Mouse (Mus musculus): ENCODE measurements around the gene Wnt2b. TPM values are rescaled to one million over a fixed set of nuclear protein-coding genes. Genes with fewer than 3 reads are reported as not detected.

Gene Wnt2b
- total and polyA plus RNA-seq, 3 experiments, result 0.16 TPM; not detected in 2

DNA sequence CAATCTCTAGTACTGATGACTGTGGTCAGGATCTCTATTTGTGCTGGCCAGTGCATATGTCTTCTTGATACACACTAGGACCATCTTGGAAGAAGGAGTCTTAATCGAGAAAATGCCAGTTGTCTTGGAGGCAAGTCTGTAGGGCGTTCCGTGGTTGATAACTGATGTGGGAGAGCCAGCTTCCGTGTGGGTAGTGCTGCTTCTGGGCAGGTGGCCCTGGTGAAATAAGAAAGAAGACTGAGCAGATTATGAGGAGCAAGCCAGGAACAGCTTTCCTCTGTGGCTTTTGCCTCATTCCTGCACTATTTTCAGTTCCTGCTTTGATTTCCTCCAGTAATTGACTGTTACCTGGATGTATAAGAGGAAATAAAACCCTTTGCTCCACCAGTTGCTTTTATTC, 56.3 kb downstream of the Wnt2b start:
- Histone ChIP-seq H3K9ac (ENCODE audit: insufficient read depth, low read depth) (no peak overlapping the region), H3K27ac (ENCODE audit: insufficient read depth, low read depth) (no peak overlapping the region), H3K9me3 (replicated peaks; ENCODE audit: low read length) (no peaks in the 10 kb centered on the region), H3K4me1 (ENCODE audit: control insufficient read depth in 1 of 2, insufficient read depth in 2 of 2) (no peaks in the 10 kb centered on the region), H3K4me3 (replicated peaks in 1 of 3; ENCODE audit: low read depth in 2 of 3, low read length in 2 of 3, poor library complexity in 1 of 3) (no peak overlapping the region), H3K36me3 (replicated peaks in 1 of 2; ENCODE audit: control insufficient read depth in 1 of 2, insufficient read depth in 1 of 2, low read length in 1 of 2) (peaks cover 3 to 17% of the 10 kb centered on the region in 2 experiments), H3K4me2 (ENCODE audit: insufficient read depth, low read depth, poor library complexity, severe bottlenecking) (no peak overlapping the region), H3K79me2 (replicated peaks; ENCODE audit: control insufficient read depth, extremely low read depth, insufficient read depth, poor library complexity, severe bottlenecking) (no peaks in the 10 kb centered on the region), H3K27me3 (replicated peaks) (no peaks in the 10 kb centered on the region)
- TF ChIP-seq MYC (IDR thresholded peaks at IDR 0.05; ENCODE audit: low read depth, low read length), result no peak
- TF ChIP-seq CHD2 (IDR thresholded peaks at IDR 0.05; ENCODE audit: low read length), result no peak
- TF ChIP-seq TCF12 (IDR thresholded peaks at IDR 0.05; ENCODE audit: low read depth, low read length), result no peak
- TF ChIP-seq MXI1 (IDR thresholded peaks at IDR 0.05; ENCODE audit: low read depth, low read length), result no peak
- TF ChIP-seq UBTF (IDR thresholded peaks at IDR 0.05; ENCODE audit: low read depth, low read length), result no peak
- no peak for TF ChIP-seq BHLHE40 (IDR thresholded peaks at IDR 0.05; ENCODE audit: low read depth, low read length)
- TF ChIP-seq ETS1 (conservative IDR thresholded peaks at IDR 0.05; ENCODE audit: low read depth, low read length), result no peak
- no peak for TF ChIP-seq ZC3H11A (IDR thresholded peaks at IDR 0.05; ENCODE audit: low read depth, low read length)
- TF ChIP-seq RCOR1 (conservative IDR thresholded peaks at IDR 0.05; ENCODE audit: low read depth, low read length), result no peak
- TF ChIP-seq SMC3 (IDR thresholded peaks at IDR 0.05; ENCODE audit: low read depth, low read length), result no peak
- no peak for TF ChIP-seq PAX5 (IDR thresholded peaks at IDR 0.05; ENCODE audit: low read length)
- no peak for TF ChIP-seq NELFE (IDR thresholded peaks at IDR 0.05; ENCODE audit: low read depth, low read length)
- no peak for TF ChIP-seq MAFK (IDR thresholded peaks at IDR 0.05; ENCODE audit: insufficient replicate concordance, low read length)
- TF ChIP-seq CHD1 (IDR thresholded peaks at IDR 0.05; ENCODE audit: low read depth, low read length), result no peak
- no peak for TF ChIP-seq SIN3A (IDR thresholded peaks at IDR 0.05; ENCODE audit: low read length)
- no peak for TF ChIP-seq MEF2A (IDR thresholded peaks at IDR 0.05; ENCODE audit: borderline replicate concordance, low read depth, low read length)
- TF ChIP-seq TBP (conservative IDR thresholded peaks at IDR 0.05; ENCODE audit: low read depth, low read length), result no peak
- no peak for TF ChIP-seq JUN (IDR thresholded peaks at IDR 0.05; ENCODE audit: insufficient read depth, low read depth, low read length)
- no peak for TF ChIP-seq USF1 (IDR thresholded peaks at IDR 0.05; ENCODE audit: low read depth, low read length)
- dilution Hi-C loops (cut with MboI; ENCODE audit: extremely low pct_ligation_motif_present, extremely low pct_unique_long_range_greater_than_20kb, low sequenced_read_pairs), result no loop called here
- in situ Hi-C loops (cut with MboI; ENCODE audit: low pct_ligation_motif_present, low pct_unique_long_range_greater_than_20kb, low sequenced_read_pairs), result no loop called here
- no peak for DNase-seq (ENCODE audit: extremely low read depth)

DNA sequence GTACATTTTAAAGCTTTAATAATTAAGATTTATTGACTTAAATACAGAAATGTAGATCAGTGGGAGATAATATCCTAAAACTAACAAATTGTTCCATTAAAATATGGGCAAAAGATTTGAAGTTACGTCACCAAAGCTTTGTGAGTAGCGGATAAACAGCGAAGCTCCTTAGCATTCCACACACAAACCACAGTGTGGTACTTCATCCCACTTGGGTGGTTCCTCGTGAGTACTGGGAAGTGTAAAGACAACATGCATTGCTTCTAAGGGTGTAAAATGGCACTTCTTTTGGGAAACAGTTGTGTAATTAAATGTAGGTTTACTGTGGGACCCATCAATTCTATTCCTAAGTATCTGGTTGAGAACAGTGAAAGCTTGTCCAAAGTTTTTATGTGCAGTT, 60.6 kb downstream of the Wnt2b start:
- in situ Hi-C loops (cut with MboI; ENCODE audit: low pct_ligation_motif_present, low pct_unique_long_range_greater_than_20kb, low sequenced_read_pairs), result no loop called here
- H3K79me2 ChIP-seq (replicated peaks; ENCODE audit: control insufficient read depth, extremely low read depth, insufficient read depth, poor library complexity, severe bottlenecking), result no peaks in the 10 kb centered on the region
- no peak for DNase-seq (ENCODE audit: extremely low read depth)
- H3K27ac ChIP-seq (ENCODE audit: insufficient read depth, low read depth), result no peak overlapping the region
- no peak overlapping the region for H3K9ac ChIP-seq (ENCODE audit: insufficient read depth, low read depth)
- H3K36me3 ChIP-seq (replicated peaks in 1 of 2; ENCODE audit: control insufficient read depth in 1 of 2, insufficient read depth in 1 of 2, low read length in 1 of 2), result peaks cover 16 to 36% of the 10 kb centered on the region in 2 experiments
- dilution Hi-C loops (cut with MboI; ENCODE audit: extremely low pct_ligation_motif_present, extremely low pct_unique_long_range_greater_than_20kb, low sequenced_read_pairs), result no loop called here
- no peaks in the 10 kb centered on the region for H3K9me3 ChIP-seq (replicated peaks; ENCODE audit: low read length)
- no peak for TF ChIP-seq TCF12 (IDR thresholded peaks at IDR 0.05; ENCODE audit: low read depth, low read length)
- TF ChIP-seq JUND (conservative IDR thresholded peaks at IDR 0.05; ENCODE audit: low read depth, low read length), result no peak
- TF ChIP-seq NRF1 (IDR thresholded peaks at IDR 0.05; ENCODE audit: low read depth, low read length), result no peak
- TF ChIP-seq MAX (IDR thresholded peaks at IDR 0.05; ENCODE audit: low read length), result no peak
- TF ChIP-seq EP300 (IDR thresholded peaks at IDR 0.05; ENCODE audit: low read length), result no peak
- TF ChIP-seq USF2 (conservative IDR thresholded peaks at IDR 0.05; ENCODE audit: low read depth, low read length), result no peak
- TF ChIP-seq ZC3H11A (IDR thresholded peaks at IDR 0.05; ENCODE audit: low read depth, low read length), result no peak
- no peak for TF ChIP-seq CHD2 (IDR thresholded peaks at IDR 0.05; ENCODE audit: low read length)
- H3K27me3 ChIP-seq (replicated peaks), result no peaks in the 10 kb centered on the region
- no peak overlapping the region for H3K4me2 ChIP-seq (ENCODE audit: insufficient read depth, low read depth, poor library complexity, severe bottlenecking)
- no peaks in the 10 kb centered on the region for H3K4me1 ChIP-seq (ENCODE audit: control insufficient read depth in 1 of 2, insufficient read depth in 2 of 2)
- no peak overlapping the region for H3K4me3 ChIP-seq (replicated peaks in 1 of 3; ENCODE audit: low read depth in 2 of 3, low read length in 2 of 3, poor library complexity in 1 of 3)

All from CH12.LX (cell line).